Mouse (Mus musculus): ENCODE results near the gene Gabbr2.

GRCm38 (mm10) chr4:46881271-46881670, 110.4 kb downstream of the Gabbr2 start:
- TF ChIP-seq POLR2A (IDR thresholded peaks at IDR 0.05; ENCODE audit: insufficient read depth, low read length), result no peak
- no peak for TF ChIP-seq CTCF (IDR thresholded peaks at IDR 0.05; ENCODE audit: low read depth, low read length)
- no peak for TF ChIP-seq EP300 (IDR thresholded peaks at IDR 0.05; ENCODE audit: insufficient read depth, low read depth, low read length)

Data from ES-Bruce4 (cell line).